Mouse (Mus musculus) embryonic facial prominence, embryonic 14.5 days (tissue): ENCODE results near the gene Vasn. TPM values are rescaled to one million over a fixed set of nuclear protein-coding genes. Genes with fewer than 3 reads are reported as not detected.

ENCODE experiments used
- ATAC-seq: fragments of 200-750 bp; cut with Nextera tagmentation; 2 replicates; pipeline ENCODE4 v1.8.0; 2017; ENCODE audit warnings: low read depth, moderate number of reproducible peaks, moderate TSS enrichment
- DNase-seq: peaks from one replicate; pipeline ENCODE4 v3.0.0-alpha.2; 2015; ENCODE audit warnings: low spot score
- H3K27ac ChIP-seq: fragments of 300-500 bp; sonication (generic); replicated peaks from 2 replicates; pipeline ENCODE4 v1.5.1; 2014; ENCODE audit warnings: low read depth, mild to moderate bottlenecking, low read length, moderate library complexity
- H3K27me3 ChIP-seq: fragments of 300-500 bp; sonication (generic); replicated peaks from 2 replicates; pipeline ENCODE4 v1.6.1; 2014; ENCODE audit warnings: low read length; ENCODE audit not compliant: control insufficient read depth, insufficient read depth
- H3K36me3 ChIP-seq: fragments of 300-500 bp; sonication (generic); 2 replicates; pipeline ENCODE4 v1.6.1; 2014; ENCODE audit warnings: low read length, mixed read lengths; ENCODE audit not compliant: control insufficient read depth, insufficient read depth
- H3K4me1 ChIP-seq: fragments of 300-500 bp; sonication (generic); 2 replicates; pipeline ENCODE4 v1.6.1; 2014; ENCODE audit warnings: antibody characterized with exemption, low read length; ENCODE audit not compliant: control insufficient read depth, insufficient read depth
- H3K4me2 ChIP-seq: fragments of 300-500 bp; sonication (generic); 2 replicates; pipeline ENCODE4 v1.6.1; 2014; ENCODE audit warnings: low read depth, mild to moderate bottlenecking, low read length, moderate library complexity, mixed read lengths
- H3K4me3 ChIP-seq: fragments of 300-500 bp; sonication (generic); 2 replicates; pipeline ENCODE4 v1.5.1; 2014; ENCODE audit warnings: low read depth, mild to moderate bottlenecking, low read length
- H3K9ac ChIP-seq: fragments of 300-500 bp; sonication (generic); 2 replicates; pipeline ENCODE4 v1.6.1; 2014; ENCODE audit warnings: low read depth, mild to moderate bottlenecking, low read length, moderate library complexity, mixed read lengths
- H3K9me3 ChIP-seq: fragments of 300-500 bp; sonication (generic); 2 replicates; pipeline ENCODE4 v1.6.1; 2016; ENCODE audit warnings: low read length; ENCODE audit not compliant: control insufficient read depth
- WGBS: fragments of 180-500 bp; shearing (Covaris S2); extraction: QIAGEN DNeasy Blood & Tissue Kit; methylation state at CpG from one replicate; pipeline ENCODE4 v1.1.7; 2014; 5-methylcytosine and 5-hydroxymethylcytosine counted together
- polyA plus RNA-seq: library from polyadenylated mRNA; unstranded; fragments of >200 nt; fragmentation: Nextera tagmentation; extraction: Ambion mirVana; gene quantifications from 2 replicates; pipeline ENCODE4 v1.2.1, GENCODE M21; 2014

The Vasn gene
- polyA plus RNA-seq, 1 experiment from 2014 or later: 32.4 TPM

GRCm38 (mm10) chr16:4613736-4614135, 26.0 kb upstream of the Vasn start:
- peaks cover 91% of the 10 kb centered on the region for H3K36me3 ChIP-seq
- no peak for ATAC-seq

GRCm38 (mm10) chr16:4614639-4615038, 25.1 kb upstream of the Vasn start:
- no peak overlapping the region for H3K27ac ChIP-seq
- H3K36me3 ChIP-seq: peaks cover 95% of the 10 kb centered on the region
- ATAC-seq: no peak
- no peak overlapping the region for H3K9ac ChIP-seq
- H3K4me3 ChIP-seq: no peak overlapping the region
- H3K4me2 ChIP-seq: no peak overlapping the region
- H3K27me3 ChIP-seq: no peaks in the 10 kb centered on the region
- 93% methylated on average over 3 of the region's 3 CpGs for WGBS
- no peak for DNase-seq
- H3K9me3 ChIP-seq: no peaks in the 10 kb centered on the region
- H3K4me1 ChIP-seq: no peaks in the 10 kb centered on the region

More at GRCm38 (mm10) chr16:4613736-4614135, 26.0 kb upstream of the Vasn start:
- no peak for DNase-seq
- Histone ChIP-seq H3K9me3 (no peaks in the 10 kb centered on the region), H3K27me3 (no peaks in the 10 kb centered on the region), H3K27ac (no peak overlapping the region), H3K4me3 (no peak overlapping the region), H3K9ac (no peak overlapping the region), H3K4me2 (no peak overlapping the region), H3K4me1 (no peaks in the 10 kb centered on the region)
- WGBS: 84% methylated on average over 9 of the region's 9 CpGs

GRCm38 (mm10) chr16:4615297-4615696, 24.4 kb upstream of the Vasn start:
- Histone ChIP-seq H3K4me3 (no peak overlapping the region), H3K4me1 (no peaks in the 10 kb centered on the region), H3K27ac (no peak overlapping the region), H3K36me3 (peaks cover 89% of the 10 kb centered on the region), H3K27me3 (no peaks in the 10 kb centered on the region), H3K4me2 (no peak overlapping the region), H3K9ac (no peak overlapping the region), H3K9me3 (no peaks in the 10 kb centered on the region)
- ATAC-seq: no peak
- DNase-seq: no peak
- WGBS: 79% methylated on average over 1 of the region's 1 CpGs

GRCm38 (mm10) chr16:4616829-4617228, 22.9 kb upstream of the Vasn start:
- DNase-seq (no peak), ATAC-seq (no peak)
- H3K27ac ChIP-seq: no peak overlapping the region
- no peak overlapping the region for H3K9ac ChIP-seq
- H3K4me1 ChIP-seq: no peaks in the 10 kb centered on the region
- no peak overlapping the region for H3K4me3 ChIP-seq
- no peak overlapping the region for H3K4me2 ChIP-seq
- 70% methylated on average over 2 of the region's 4 CpGs for WGBS
- H3K36me3 ChIP-seq: peaks cover 75% of the 10 kb centered on the region
- H3K27me3 ChIP-seq: no peaks in the 10 kb centered on the region
- H3K9me3 ChIP-seq: no peaks in the 10 kb centered on the region

- H3K27ac ChIP-seq: peak overlapping the region; percentile 71
- no peak for DNase-seq
- H3K27me3 ChIP-seq: no peaks in the 10 kb centered on the region
- ATAC-seq: no peak
- H3K9ac ChIP-seq: peak overlapping the region; percentile 75
- H3K4me1 ChIP-seq: peaks cover 11% of the 10 kb centered on the region
- H3K4me2 ChIP-seq: peak overlapping the region; percentile 84
- H3K9me3 ChIP-seq: no peaks in the 10 kb centered on the region
- 17% methylated on average over 9 of the region's 9 CpGs for WGBS
- H3K36me3 ChIP-seq: peaks cover 15% of the 10 kb centered on the region; the same call in 1 of the 2 replicates
- peak overlapping the region; percentile 54 for H3K4me3 ChIP-seq
These were observed 15.7 kb upstream of the Vasn start for GRCm38 (mm10) chr16:4624074-4624473.

GRCm38 (mm10) chr16:4624481-4625110, 15.1 kb upstream of the Vasn start, which contains the start of gene Pam16:
Pam16 (minus strand) TSS chr16:4624988.
- peaks cover 11% of the 10 kb centered on the region for H3K4me1 ChIP-seq
- peaks cover 10% of the 10 kb centered on the region; the same call in 1 of the 2 replicates for H3K36me3 ChIP-seq
- no peaks in the 10 kb centered on the region for H3K9me3 ChIP-seq
- H3K27ac ChIP-seq: peak within 1 kb of the TSS; percentile 71
- peak within 1 kb of the TSS; percentile 75 for H3K9ac ChIP-seq
- peak; percentile 94 for DNase-seq
- H3K27me3 ChIP-seq: no peaks in the 10 kb centered on the region
- peak within 1 kb of the TSS; percentile 84 for H3K4me2 ChIP-seq
- peak; percentile 89 for ATAC-seq
- under 1% methylated on average over 40 of the region's 56 CpGs for WGBS
- H3K4me3 ChIP-seq: peak within 1 kb of the TSS; percentile 54

- H3K4me1 ChIP-seq: peaks cover 11% of the 10 kb centered on the region
- 86% methylated on average over 6 of the region's 6 CpGs for whole genome bisulfite sequencing
- no peak overlapping the region for H3K9ac ChIP-seq
- H3K27ac ChIP-seq: no peak overlapping the region
- H3K4me2 ChIP-seq: no peak overlapping the region
- H3K36me3 ChIP-seq: peaks cover 10% of the 10 kb centered on the region; the same call in 1 of the 2 replicates
- no peaks in the 10 kb centered on the region for H3K27me3 ChIP-seq
- DNase-seq (no peak), ATAC-seq (no peak)
- H3K9me3 ChIP-seq: no peaks in the 10 kb centered on the region
- no peak overlapping the region for H3K4me3 ChIP-seq
These were observed 12.6 kb upstream of the Vasn start for GRCm38 (mm10) chr16:4627105-4627504.

- DNase-seq: no peak
- no peak overlapping the region for H3K9ac ChIP-seq
- H3K36me3 ChIP-seq: peaks cover 10% of the 10 kb centered on the region; the same call in 1 of the 2 replicates
- H3K4me3 ChIP-seq: no peak overlapping the region
- WGBS: 84% methylated on average over 9 of the region's 9 CpGs
- H3K4me1 ChIP-seq: peaks cover 1% of the 10 kb centered on the region; the same call in 1 of the 2 replicates
- no peak for ATAC-seq
- no peak overlapping the region for H3K27ac ChIP-seq
- no peaks in the 10 kb centered on the region for H3K27me3 ChIP-seq
- no peaks in the 10 kb centered on the region for H3K9me3 ChIP-seq
- no peak overlapping the region for H3K4me2 ChIP-seq
These were observed 10.8 kb upstream of the Vasn start for GRCm38 (mm10) chr16:4628898-4629419.

GRCm38 (mm10) chr16:4629950-4630349, 9.8 kb upstream of the Vasn start:
- Histone ChIP-seq H3K4me2 (no peak overlapping the region), H3K4me3 (no peak overlapping the region), H3K9ac (no peak overlapping the region), H3K36me3 (peaks cover 10% of the 10 kb centered on the region; the same call in 1 of the 2 replicates), H3K27ac (no peak overlapping the region), H3K4me1 (no peaks in the 10 kb centered on the region; the same call in 1 of the 2 replicates), H3K27me3 (no peaks in the 10 kb centered on the region), H3K9me3 (no peaks in the 10 kb centered on the region)
- WGBS: 28% methylated on average over 6 of the region's 6 CpGs
- ATAC-seq: peak; percentile 53
- DNase-seq: peak; percentile 51
